Mouse (Mus musculus): ENCODE data around the gene Ugt8a. TPM values are rescaled to one million over a fixed set of nuclear protein-coding genes. Genes with fewer than 3 reads are reported as not detected.

Gene Ugt8a
- polyA plus RNA-seq (2015; fragmentation: Nextera tagmentation; extraction: Ambion mirVana) = 0.30 and 0.46 TPM in 2 replicates

- Histone ChIP-seq H3K9me3 (replicated peaks) (no peaks in the 10 kb centered on the region), H3K4me2 (peak within 1 kb of the TSS; percentile 98), H3K4me1 (replicated peaks) (peaks cover 10% of the 10 kb centered on the region; the same call in 1 of the 2 replicates), H3K27me3 (peaks cover 41% of the 10 kb centered on the region), H3K36me3 (no peaks in the 10 kb centered on the region), H3K27ac (no peak within 1 kb of the TSS), H3K9ac (peak within 1 kb of the TSS; percentile 36), H3K4me3 (peak within 1 kb of the TSS; percentile 59)
- WGBS = 1% methylated on average over 75 of the region's 85 CpGs
- peak; percentile 64 for ATAC-seq (replicated peaks; ENCODE audit: insufficient number of reproducible peaks, insufficient read depth, low FRiP score, low read depth)
Observed at GRCm38 (mm10) chr3:125938092-125938755, at the start of gene Ugt8a. Gene Ugt8a (minus strand): TSS chr3:125938619.

- Histone ChIP-seq H3K4me1 (replicated peaks) (no peaks in the 10 kb centered on the region), H3K9me3 (replicated peaks) (no peaks in the 10 kb centered on the region), H3K36me3 (no peaks in the 10 kb centered on the region), H3K27ac (no peak overlapping the region), H3K4me2 (no peak overlapping the region), H3K27me3 (no peaks in the 10 kb centered on the region), H3K9ac (no peak overlapping the region), H3K4me3 (no peak overlapping the region)
- ATAC-seq (replicated peaks; ENCODE audit: insufficient number of reproducible peaks, insufficient read depth, low FRiP score, low read depth) = no peak
Observed at GRCm38 (mm10) chr3:125986639-125987038, 48.2 kb upstream of the Ugt8a start.

GRCm38 (mm10) chr3:125983707-125984420 lies 45.4 kb upstream of the Ugt8a start:
- H3K27me3 ChIP-seq = no peaks in the 10 kb centered on the region
- no peak overlapping the region for H3K9ac ChIP-seq
- 83% methylated on average over 2 of the region's 2 CpGs for WGBS
- no peak for ATAC-seq (replicated peaks; ENCODE audit: insufficient number of reproducible peaks, insufficient read depth, low FRiP score, low read depth)
- no peak overlapping the region for H3K4me3 ChIP-seq
- H3K9me3 ChIP-seq (replicated peaks) = no peaks in the 10 kb centered on the region
- no peaks in the 10 kb centered on the region for H3K36me3 ChIP-seq
- H3K27ac ChIP-seq = no peak overlapping the region
- H3K4me1 ChIP-seq (replicated peaks) = no peaks in the 10 kb centered on the region
- H3K4me2 ChIP-seq = no peak overlapping the region

- H3K9ac ChIP-seq = no peak overlapping the region
- H3K4me3 ChIP-seq = no peak overlapping the region
- no peaks in the 10 kb centered on the region for H3K27me3 ChIP-seq
- no peak; the same call in 1 of the 2 replicates for ATAC-seq (replicated peaks; ENCODE audit: insufficient number of reproducible peaks, insufficient read depth, low FRiP score, low read depth)
- no peak overlapping the region for H3K27ac ChIP-seq
- no peak overlapping the region for H3K4me2 ChIP-seq
- no peaks in the 10 kb centered on the region for H3K4me1 ChIP-seq (replicated peaks)
- no peaks in the 10 kb centered on the region for H3K36me3 ChIP-seq
- 59% methylated on average over 3 of the region's 3 CpGs for WGBS
- H3K9me3 ChIP-seq (replicated peaks) = no peaks in the 10 kb centered on the region
Observed at GRCm38 (mm10) chr3:125979475-125979874, 41.1 kb upstream of the Ugt8a start.

GRCm38 (mm10) chr3:125975899-125976298 lies 37.5 kb upstream of the Ugt8a start:
- no peaks in the 10 kb centered on the region for H3K27me3 ChIP-seq
- H3K9ac ChIP-seq = no peak overlapping the region
- H3K4me2 ChIP-seq = no peak overlapping the region
- WGBS = 36% methylated on average over 4 of the region's 4 CpGs
- H3K27ac ChIP-seq = no peak overlapping the region
- no peak for ATAC-seq (replicated peaks; ENCODE audit: insufficient number of reproducible peaks, insufficient read depth, low FRiP score, low read depth)
- no peaks in the 10 kb centered on the region for H3K4me1 ChIP-seq (replicated peaks)
- H3K36me3 ChIP-seq = no peaks in the 10 kb centered on the region
- no peaks in the 10 kb centered on the region for H3K9me3 ChIP-seq (replicated peaks)
- no peak overlapping the region for H3K4me3 ChIP-seq

- no peak for ATAC-seq (replicated peaks; ENCODE audit: insufficient number of reproducible peaks, insufficient read depth, low FRiP score, low read depth)
- H3K4me3 ChIP-seq = no peak overlapping the region
Observed at GRCm38 (mm10) chr3:125969458-125969857, 31.0 kb upstream of the Ugt8a start.

GRCm38 (mm10) chr3:125956196-125956885 lies 17.9 kb upstream of the Ugt8a start:
- H3K9me3 ChIP-seq (replicated peaks) = no peaks in the 10 kb centered on the region
- H3K9ac ChIP-seq = no peak overlapping the region
- H3K4me2 ChIP-seq = no peak overlapping the region
- no peaks in the 10 kb centered on the region for H3K27me3 ChIP-seq
- no peak overlapping the region for H3K4me3 ChIP-seq
- no peak for ATAC-seq (replicated peaks; ENCODE audit: insufficient number of reproducible peaks, insufficient read depth, low FRiP score, low read depth)
- H3K36me3 ChIP-seq = no peaks in the 10 kb centered on the region
- H3K4me1 ChIP-seq (replicated peaks) = no peaks in the 10 kb centered on the region
- WGBS = 72% methylated on average over 3 of the region's 3 CpGs
- H3K27ac ChIP-seq = no peak overlapping the region

More at GRCm38 (mm10) chr3:125969458-125969857, 31.0 kb upstream of the Ugt8a start:
- H3K4me1 ChIP-seq (replicated peaks) = no peaks in the 10 kb centered on the region
- H3K9me3 ChIP-seq (replicated peaks) = no peaks in the 10 kb centered on the region
- H3K27me3 ChIP-seq = no peaks in the 10 kb centered on the region
- H3K36me3 ChIP-seq = no peaks in the 10 kb centered on the region
- H3K4me2 ChIP-seq = no peak overlapping the region
- no peak overlapping the region for H3K9ac ChIP-seq
- WGBS = 82% methylated on average over 4 of the region's 4 CpGs
- no peak overlapping the region for H3K27ac ChIP-seq

- Histone ChIP-seq H3K9me3 (replicated peaks) (no peaks in the 10 kb centered on the region), H3K27me3 (no peaks in the 10 kb centered on the region), H3K27ac (no peak overlapping the region), H3K36me3 (no peaks in the 10 kb centered on the region), H3K4me1 (replicated peaks) (no peaks in the 10 kb centered on the region), H3K4me2 (no peak overlapping the region), H3K4me3 (no peak overlapping the region), H3K9ac (no peak overlapping the region)
- WGBS = 61% methylated on average over 1 of the region's 1 CpGs
- ATAC-seq (replicated peaks; ENCODE audit: insufficient number of reproducible peaks, insufficient read depth, low FRiP score, low read depth) = no peak
Observed at GRCm38 (mm10) chr3:125954881-125955280, 16.5 kb upstream of the Ugt8a start.

- Histone ChIP-seq H3K27ac (no peak overlapping the region), H3K4me1 (replicated peaks) (peaks cover 10% of the 10 kb centered on the region; the same call in 1 of the 2 replicates), H3K4me3 (no peak overlapping the region), H3K27me3 (peaks cover 41% of the 10 kb centered on the region), H3K9me3 (replicated peaks) (no peaks in the 10 kb centered on the region), H3K9ac (no peak overlapping the region), H3K36me3 (no peaks in the 10 kb centered on the region), H3K4me2 (no peak overlapping the region)
- 75% methylated on average over 3 of the region's 3 CpGs for WGBS
- ATAC-seq (replicated peaks; ENCODE audit: insufficient number of reproducible peaks, insufficient read depth, low FRiP score, low read depth) = no peak
Observed at GRCm38 (mm10) chr3:125940811-125941210, 2.4 kb upstream of the Ugt8a start.

- no peaks in the 10 kb centered on the region for H3K36me3 ChIP-seq
- under 1% methylated on average over 29 of the region's 37 CpGs for WGBS
- H3K27ac ChIP-seq = no peak overlapping the region
- H3K27me3 ChIP-seq = peaks cover 41% of the 10 kb centered on the region
- H3K9me3 ChIP-seq (replicated peaks) = no peaks in the 10 kb centered on the region
- H3K4me1 ChIP-seq (replicated peaks) = peaks cover 10% of the 10 kb centered on the region; the same call in 1 of the 2 replicates
- peak overlapping the region; percentile 98 for H3K4me2 ChIP-seq
- peak overlapping the region; percentile 59 for H3K4me3 ChIP-seq
- no peak overlapping the region for H3K9ac ChIP-seq
- ATAC-seq (replicated peaks; ENCODE audit: insufficient number of reproducible peaks, insufficient read depth, low FRiP score, low read depth) = no peak; the same call in 1 of the 2 replicates
Observed at GRCm38 (mm10) chr3:125938756-125939109, 314 bp upstream of the Ugt8a start.

- H3K36me3 ChIP-seq = no peaks in the 10 kb centered on the region
- ATAC-seq (replicated peaks; ENCODE audit: insufficient number of reproducible peaks, insufficient read depth, low FRiP score, low read depth) = peak; percentile 35; the same call in 1 of the 2 replicates
- 2% methylated on average over 43 of the region's 43 CpGs for WGBS
- peak overlapping the region; percentile 59 for H3K4me3 ChIP-seq
- H3K9me3 ChIP-seq (replicated peaks) = no peaks in the 10 kb centered on the region
- peak overlapping the region; percentile 98 for H3K4me2 ChIP-seq
- H3K27ac ChIP-seq = no peak overlapping the region
- peak overlapping the region; percentile 36 for H3K9ac ChIP-seq
- peaks cover 10% of the 10 kb centered on the region; the same call in 1 of the 2 replicates for H3K4me1 ChIP-seq (replicated peaks)
- peaks cover 41% of the 10 kb centered on the region for H3K27me3 ChIP-seq
Observed at GRCm38 (mm10) chr3:125937536-125938091, 805 bp downstream of the Ugt8a start.
